Mouse (Mus musculus) kidney, adult 2 months (tissue): ENCODE measurements around the gene Prr15. TPM values are rescaled to one million over a fixed set of nuclear protein-coding genes. Genes with fewer than 3 reads are reported as not detected.

Experiments
- DNase-seq: peaks from one replicate; pipeline ENCODE4 v3.0.0; 2021
- H3K27ac ChIP-seq: fragments of 200-500 bp; 2 replicates; pipeline ENCODE4 v1.5.1; 2012; ENCODE audit warnings: low read depth, low read length, control low read depth, inconsistent platforms; ENCODE audit not compliant: insufficient read depth
- H3K27me3 ChIP-seq: fragments of 200-500 bp; replicated peaks from 2 replicates; pipeline ENCODE4 v1.6.1; 2012; ENCODE audit warnings: mild to moderate bottlenecking, moderate library complexity, low read length, inconsistent platforms; ENCODE audit not compliant: control insufficient read depth, insufficient read depth
- H3K36me3 ChIP-seq: fragments of 200-500 bp; 2 replicates; pipeline ENCODE4 v1.6.1; 2012; ENCODE audit warnings: mild to moderate bottlenecking, moderate library complexity, low read length, inconsistent platforms; ENCODE audit not compliant: control insufficient read depth, insufficient read depth
- H3K4me1 ChIP-seq: fragments of 200-500 bp; 2 replicates; pipeline ENCODE4 v1.6.1; 2011; ENCODE audit warnings: low read length; ENCODE audit not compliant: control insufficient read depth, insufficient read depth
- H3K4me3 ChIP-seq: fragments of 200-500 bp; 2 replicates; pipeline ENCODE4 v1.5.1; 2011; ENCODE audit warnings: mild to moderate bottlenecking, low read depth, low read length, control low read depth; ENCODE audit not compliant: insufficient read depth
- CTCF ChIP-seq: fragments of 200-500 bp; conservative IDR thresholded peaks from 2 replicates; pipeline ENCODE4 v1.5.1; 2011; ENCODE audit warnings: low read depth, mild to moderate bottlenecking, control low read depth, low read length, moderate library complexity, mixed read lengths; ENCODE audit not compliant: insufficient read depth, insufficient read length
- POLR2A ChIP-seq: fragments of 200-500 bp; IDR thresholded peaks from one replicate; pipeline ENCODE4 v1.6.1; 2011; ENCODE audit warnings: low read depth, low read length, control low read depth
- whole genome bisulfite sequencing: fragments of 180-500 bp; shearing (Covaris S2); methylation state at CpG from one replicate; pipeline ENCODE4 v1.1.7; 2018; 5-methylcytosine and 5-hydroxymethylcytosine counted together
- polyA plus RNA-seq: library from polyadenylated mRNA; depleted of rRNA; stranded (reverse); fragments of >200 nt; gene quantifications from 2 replicates; pipeline ENCODE4 v1.2.3, GENCODE M21; 2012

The Prr15 gene
- polyA plus RNA-seq, 1 experiment, result 6.8 TPM

DNA sequence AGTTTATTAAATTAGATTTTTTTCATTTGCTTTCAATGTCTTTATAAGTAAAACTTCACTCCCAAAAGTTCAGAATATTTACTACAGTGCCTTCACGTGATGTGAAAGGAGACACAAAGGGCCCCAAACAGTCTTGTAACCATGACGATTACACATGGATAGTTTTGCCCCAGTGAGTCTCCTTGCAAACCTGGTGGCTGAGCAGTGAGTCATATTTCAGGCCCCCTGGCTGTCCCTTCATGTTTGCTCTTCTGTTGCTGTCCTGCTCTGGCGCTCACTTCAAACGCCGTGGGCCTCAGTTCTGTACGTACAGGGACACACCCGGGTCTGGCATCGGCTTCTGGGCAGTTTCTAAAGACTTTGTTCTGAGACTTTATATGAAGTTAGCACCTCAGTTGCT lies 6.6 kb downstream of the Prr15 start:
- Histone ChIP-seq H3K4me3 (no peak overlapping the region), H3K27me3 (no peaks in the 10 kb centered on the region), H3K36me3 (no peaks in the 10 kb centered on the region), H3K4me1 (peaks cover 34% of the 10 kb centered on the region), H3K27ac (no peak overlapping the region)
- TF ChIP-seq POLR2A, result no peak
- TF ChIP-seq CTCF, result no peak
- DNase-seq, result no peak
- WGBS, result 56% methylated on average over 8 of the region's 8 CpGs

DNA sequence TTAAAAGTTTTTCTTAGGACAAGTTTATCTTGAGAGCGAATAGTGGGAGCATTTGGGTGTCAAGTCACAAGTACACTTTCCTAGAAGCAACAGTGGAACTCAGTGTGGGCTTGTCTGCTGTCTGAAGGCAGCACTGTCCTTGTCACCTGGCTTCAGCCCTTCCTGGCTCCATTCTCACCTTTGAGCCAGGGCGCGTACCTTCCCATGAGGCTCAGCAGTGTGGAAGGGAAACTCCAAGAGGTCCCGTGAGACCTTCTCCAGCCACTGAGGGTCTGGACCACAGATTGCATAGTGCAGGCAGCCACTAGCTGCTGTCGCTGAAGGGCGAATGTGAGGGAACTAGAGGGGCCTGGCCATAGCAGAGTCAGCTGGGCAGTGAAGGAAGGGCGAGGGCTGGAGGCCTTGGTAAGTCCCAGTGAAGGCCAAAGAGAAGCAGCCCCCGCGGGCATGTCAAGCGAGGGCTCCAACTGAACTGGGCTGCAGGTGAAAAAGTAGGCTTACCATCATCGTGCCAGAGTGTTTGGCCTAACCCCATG lies 7.5 kb downstream of the Prr15 start:
- peak; percentile 52 for DNase-seq
- peaks cover 34% of the 10 kb centered on the region for H3K4me1 ChIP-seq
- H3K27me3 ChIP-seq, result no peaks in the 10 kb centered on the region
- H3K36me3 ChIP-seq, result no peaks in the 10 kb centered on the region
- 56% methylated on average over 11 of the region's 11 CpGs for WGBS
- peak overlapping the region; percentile 83 for H3K27ac ChIP-seq
- TF ChIP-seq CTCF, result no peak
- TF ChIP-seq POLR2A, result no peak
- H3K4me3 ChIP-seq, result no peak overlapping the region

DNA sequence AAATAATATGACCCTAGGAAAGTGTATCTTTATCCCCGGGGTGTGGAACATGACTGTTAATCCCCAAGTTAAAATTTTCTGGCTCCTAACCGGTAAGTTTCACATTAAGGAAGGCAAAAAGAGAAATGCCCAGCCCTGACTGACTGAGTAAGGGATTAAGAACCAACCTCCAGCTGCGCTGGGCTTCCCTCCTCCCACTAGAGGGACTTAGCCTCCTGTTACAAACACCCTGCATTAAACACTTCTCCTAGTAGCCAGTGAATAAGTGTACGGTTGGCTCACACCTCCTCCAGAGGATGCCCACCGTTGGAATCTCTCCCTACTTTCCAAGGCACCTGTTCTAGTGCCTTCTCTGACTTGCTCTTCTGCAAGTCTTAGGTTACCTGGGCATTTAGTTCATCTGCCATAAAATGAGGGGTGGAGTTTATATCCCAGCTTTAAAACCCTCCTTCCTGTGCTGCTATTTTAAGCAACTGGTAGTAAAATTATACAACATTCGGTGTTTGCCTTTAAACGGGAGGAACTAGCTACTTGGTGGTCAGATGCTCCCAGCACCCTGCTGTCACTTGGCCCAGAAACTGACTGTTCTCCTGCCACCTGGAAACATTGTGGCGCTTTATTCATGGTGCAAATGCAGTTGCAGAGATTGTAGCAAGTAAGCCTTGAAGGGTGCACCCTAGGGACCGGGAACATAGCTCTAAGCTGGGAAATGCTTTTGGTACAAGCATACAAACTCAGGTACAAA lies 8.2 kb downstream of the Prr15 start:
- peak overlapping the region; percentile 83 for H3K27ac ChIP-seq
- WGBS, result 35% methylated on average over 9 of the region's 9 CpGs
- no peaks in the 10 kb centered on the region for H3K36me3 ChIP-seq
- TF ChIP-seq CTCF (no peak; the same call in 1 of the 2 replicates), POLR2A (no peak)
- peak; percentile 84 for DNase-seq
- H3K4me3 ChIP-seq, result no peak overlapping the region
- no peaks in the 10 kb centered on the region for H3K27me3 ChIP-seq
- peaks cover 32% of the 10 kb centered on the region for H3K4me1 ChIP-seq

DNA sequence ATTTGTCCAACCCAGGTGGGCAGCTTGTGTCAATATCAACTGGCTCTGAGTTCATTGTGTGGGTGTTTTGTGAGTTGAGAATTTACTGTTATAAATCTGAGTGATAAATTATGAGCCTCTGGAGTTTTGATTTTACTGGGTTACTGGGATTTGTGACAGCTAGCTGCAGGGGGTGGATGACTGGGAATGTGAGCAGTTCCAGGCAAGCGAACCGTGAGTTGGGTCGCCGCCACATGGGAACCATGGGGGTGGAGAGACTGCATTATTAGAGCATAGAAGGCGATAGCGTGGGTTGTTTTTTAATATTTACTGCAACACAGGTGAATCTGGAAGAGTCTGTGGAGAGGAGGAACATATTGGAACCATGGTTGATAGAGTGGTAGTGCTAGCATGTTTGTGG lies 11.7 kb downstream of the Prr15 start:
- no peak for DNase-seq
- no peaks in the 10 kb centered on the region for H3K36me3 ChIP-seq
- no peaks in the 10 kb centered on the region for H3K27me3 ChIP-seq
- H3K27ac ChIP-seq, result no peak overlapping the region
- WGBS, result 54% methylated on average over 6 of the region's 6 CpGs
- no peak for TF ChIP-seq CTCF
- H3K4me3 ChIP-seq, result no peak overlapping the region
- peaks cover 18% of the 10 kb centered on the region for H3K4me1 ChIP-seq

DNA sequence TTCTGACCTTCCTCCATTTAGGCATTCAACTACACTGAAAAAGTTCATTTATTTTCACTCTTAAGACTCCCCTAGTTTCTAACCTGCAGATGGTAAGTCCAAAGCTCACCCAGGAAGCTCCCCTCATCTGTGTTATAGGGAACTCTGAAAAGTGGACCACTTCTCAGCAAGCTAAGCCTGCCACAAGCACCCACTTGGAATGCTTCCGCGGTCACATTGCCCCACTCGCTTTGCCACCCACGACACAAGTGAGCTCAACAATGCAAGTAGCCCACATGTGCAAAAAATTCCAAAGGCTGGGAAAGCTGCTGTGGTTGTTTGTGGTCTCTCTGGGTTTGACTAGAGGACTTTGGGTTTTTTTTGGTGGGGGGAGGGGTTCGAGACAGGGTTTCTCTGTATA lies 15.5 kb downstream of the Prr15 start:
- H3K27me3 ChIP-seq, result no peaks in the 10 kb centered on the region
- 90% methylated on average over 5 of the region's 5 CpGs for WGBS
- TF ChIP-seq CTCF, result no peak
- TF ChIP-seq POLR2A, result no peak
- no peak overlapping the region for H3K4me3 ChIP-seq
- no peak for DNase-seq
- no peaks in the 10 kb centered on the region for H3K4me1 ChIP-seq
- H3K36me3 ChIP-seq, result no peaks in the 10 kb centered on the region
- no peak overlapping the region for H3K27ac ChIP-seq

DNA sequence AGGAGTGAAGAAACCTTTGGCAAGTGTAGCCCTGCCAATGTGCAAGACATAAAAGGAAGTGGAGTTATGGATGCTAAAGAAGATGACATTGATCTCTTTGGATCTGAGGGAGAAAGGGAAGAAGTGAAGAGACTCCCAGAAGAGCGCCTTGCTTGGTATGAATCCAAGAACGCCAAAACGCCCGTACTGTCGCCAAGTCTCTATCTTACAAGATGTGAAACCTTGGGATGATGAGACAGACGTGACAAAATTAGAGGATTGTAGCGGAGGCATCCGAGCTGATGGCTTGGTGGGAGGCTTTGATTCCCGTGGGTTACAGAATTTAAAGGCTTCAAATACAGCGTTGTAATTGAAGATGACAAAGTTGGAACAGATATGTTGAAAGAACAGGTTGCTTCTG lies 16.6 kb downstream of the Prr15 start:
- no peak for TF ChIP-seq POLR2A
- TF ChIP-seq CTCF, result no peak
- no peaks in the 10 kb centered on the region for H3K27me3 ChIP-seq
- H3K27ac ChIP-seq, result no peak overlapping the region
- H3K4me3 ChIP-seq, result no peak overlapping the region
- H3K36me3 ChIP-seq, result no peaks in the 10 kb centered on the region
- DNase-seq, result no peak
- H3K4me1 ChIP-seq, result no peaks in the 10 kb centered on the region
- WGBS, result 94% methylated on average over 10 of the region's 10 CpGs

DNA sequence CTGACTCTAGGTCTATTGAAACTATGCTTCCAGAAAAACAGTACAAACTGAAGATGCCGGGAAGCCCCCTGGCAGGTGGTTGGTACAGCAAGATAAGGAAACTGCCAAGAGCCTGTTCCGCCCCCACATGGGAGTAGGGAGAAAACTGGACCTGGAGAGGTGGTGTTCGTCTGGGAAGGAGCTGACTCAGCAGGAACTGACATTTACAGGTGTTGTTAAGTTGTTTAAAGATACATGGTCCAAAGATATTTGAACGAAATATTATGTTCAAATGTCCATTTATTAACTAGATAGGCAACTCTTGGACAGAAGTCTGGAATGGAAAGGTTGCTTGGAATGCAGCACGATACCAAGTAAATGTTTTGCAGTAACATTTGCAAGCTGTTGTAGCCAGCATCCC lies 26.2 kb downstream of the Prr15 start:
- Histone ChIP-seq H3K27me3 (no peaks in the 10 kb centered on the region), H3K27ac (no peak overlapping the region), H3K36me3 (no peaks in the 10 kb centered on the region), H3K4me1 (peaks cover 21% of the 10 kb centered on the region; the same call in 1 of the 2 replicates), H3K4me3 (no peak overlapping the region)
- peak; percentile 32 for DNase-seq
- TF ChIP-seq POLR2A, result no peak
- no peak for TF ChIP-seq CTCF
- 43% methylated on average over 5 of the region's 5 CpGs for WGBS
